Mouse (Mus musculus) bone marrow macrophage, adult 2 months (primary cell): ENCODE measurements around the gene Hps1.

ENCODE experiments used
- CTCF ChIP-seq: IDR thresholded peaks from 2 replicates; pipeline ENCODE4 v1.5.1; 2012; ENCODE audit warnings: low read depth, mild to moderate bottlenecking, low read length, moderate library complexity
- POLR2A ChIP-seq: IDR thresholded peaks from 2 replicates; pipeline ENCODE4 v1.6.1; 2012; ENCODE audit warnings: mild to moderate bottlenecking, low read depth, low read length, borderline replicate concordance

DNA sequence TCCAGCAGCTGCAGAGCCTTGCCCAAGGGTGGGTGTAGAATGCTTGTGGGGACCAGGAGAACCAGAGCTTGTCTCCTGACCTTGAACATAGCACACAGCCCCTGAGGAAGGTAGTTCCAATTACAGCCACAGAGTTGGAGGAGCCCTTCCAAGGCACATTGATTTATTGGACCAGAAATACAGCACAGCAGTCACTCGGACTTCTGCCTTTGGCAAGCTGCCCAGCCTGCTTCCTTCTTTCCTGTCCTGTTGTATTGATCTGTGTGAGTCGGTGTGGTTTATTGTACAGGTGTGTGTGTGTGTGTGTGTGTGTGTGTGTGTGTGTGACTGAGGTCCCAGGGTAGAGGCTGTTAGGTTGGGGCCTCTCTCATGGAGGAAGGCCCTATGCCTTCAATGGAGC lies 57.3 kb downstream of the Hps1 start:
- TF ChIP-seq CTCF (no peak), POLR2A (no peak)
